Comparison of ENCODE assay signal across 8 mouse cellular contexts in genomic region chrX:77810608-77811206, GRCm38 (mm10). TPM values are rescaled to one million over a fixed set of nuclear protein-coding genes. Genes with fewer than 3 reads are reported as not detected.
A peak's percentile ranks its signal among the peaks of the same experiment; 100 is the strongest.
DNase-seq lines count a peak whose midpoint lies in the region; ATAC-seq and TF ChIP-seq lines count a peak whose summit lies in the region.

No protein-coding gene starts in this region.

- peak overlapping the region; percentile 70; the same call in 1 of the 2 replicates for H3K27ac ChIP-seq in embryonic facial prominence, embryonic 14.5 days (replicated peaks; ENCODE audit: low read depth, low read length)
- peak overlapping the region; percentile 33; the same call in 1 of the 2 replicates for H3K27ac ChIP-seq in heart, embryonic 12.5 days (ENCODE audit: poor library complexity, severe bottlenecking)
- peak overlapping the region; percentile 72 for H3K27ac ChIP-seq in kidney, embryonic 15.5 days
- peak overlapping the region; percentile 68 for H3K27ac ChIP-seq in limb, embryonic 14.5 days (replicated peaks; ENCODE audit: low read depth, low read length)
- peak overlapping the region; percentile 20; the same call in 1 of the 2 replicates for H3K27ac ChIP-seq in midbrain, embryonic 14.5 days (replicated peaks; ENCODE audit: low read depth, low read length)

- 32% methylated on average over 17 of the region's 17 CpGs for WGBS in embryonic facial prominence, embryonic 14.5 days
- 18% methylated on average over 17 of the region's 17 CpGs for WGBS in heart, embryonic 12.5 days
- 18% methylated on average over 17 of the region's 17 CpGs for WGBS in kidney, embryonic 15.5 days
- 23% methylated on average over 17 of the region's 17 CpGs for WGBS in limb, embryonic 14.5 days
- WGBS in midbrain, embryonic 14.5 days: 25% methylated on average over 17 of the region's 17 CpGs

- peak overlapping the region; percentile 52 for H3K9ac ChIP-seq in embryonic facial prominence, embryonic 14.5 days (ENCODE audit: low read depth, low read length)
- no peak overlapping the region for H3K9ac ChIP-seq in heart, embryonic 12.5 days
- H3K9ac ChIP-seq in kidney, embryonic 15.5 days: peak overlapping the region; percentile 41; the same call in 1 of the 2 replicates
- H3K9ac ChIP-seq in limb, embryonic 14.5 days (ENCODE audit: low read depth, low read length, severe bottlenecking): peak overlapping the region; percentile 46
- H3K9ac ChIP-seq in midbrain, embryonic 14.5 days (replicated peaks; ENCODE audit: low read length): no peak overlapping the region; the same call in 1 of the 2 replicates

- no peak for TF ChIP-seq POLR2A in limb, embryonic 14.5 days (IDR thresholded peaks at IDR 0.05; ENCODE audit: borderline replicate concordance, extremely low read depth, insufficient read depth, insufficient read length)

- H3K4me3 ChIP-seq in embryonic facial prominence, embryonic 14.5 days (ENCODE audit: low read depth, low read length): peak overlapping the region; percentile 41
- H3K4me3 ChIP-seq in heart, embryonic 12.5 days: peak overlapping the region; percentile 48
- H3K4me3 ChIP-seq in kidney, embryonic 15.5 days (replicated peaks): peak overlapping the region; percentile 46
- peak overlapping the region; percentile 40 for H3K4me3 ChIP-seq in limb, embryonic 14.5 days (replicated peaks; ENCODE audit: low read length)
- peak overlapping the region; percentile 34 for H3K4me3 ChIP-seq in midbrain, embryonic 14.5 days (replicated peaks; ENCODE audit: low read depth, low read length)

- no peaks in the 10 kb centered on the region for H3K27me3 ChIP-seq in embryonic facial prominence, embryonic 14.5 days (replicated peaks; ENCODE audit: control insufficient read depth, insufficient read depth, low read length)
- no peaks in the 10 kb centered on the region for H3K27me3 ChIP-seq in heart, embryonic 12.5 days (replicated peaks)
- H3K27me3 ChIP-seq in kidney, embryonic 15.5 days: no peaks in the 10 kb centered on the region
- no peaks in the 10 kb centered on the region for H3K27me3 ChIP-seq in limb, embryonic 14.5 days (ENCODE audit: control insufficient read depth, insufficient read depth, low read length)
- H3K27me3 ChIP-seq in midbrain, embryonic 14.5 days (ENCODE audit: control insufficient read depth, insufficient read depth, low read length): no peaks in the 10 kb centered on the region
- no peaks in the 10 kb centered on the region for H3K27me3 ChIP-seq in splenic B cell, adult 2 months (ENCODE audit: control insufficient read depth, insufficient read depth, low read length, poor library complexity, severe bottlenecking)

- no peaks in the 10 kb centered on the region for H3K36me3 ChIP-seq in embryonic facial prominence, embryonic 14.5 days (ENCODE audit: control insufficient read depth, insufficient read depth, low read length)
- H3K36me3 ChIP-seq in heart, embryonic 12.5 days: no peaks in the 10 kb centered on the region
- H3K36me3 ChIP-seq in kidney, embryonic 15.5 days: no peaks in the 10 kb centered on the region
- no peaks in the 10 kb centered on the region for H3K36me3 ChIP-seq in limb, embryonic 14.5 days (ENCODE audit: control insufficient read depth, insufficient read depth, low read length)
- H3K36me3 ChIP-seq in midbrain, embryonic 14.5 days (ENCODE audit: control insufficient read depth, insufficient read depth, low read length): no peaks in the 10 kb centered on the region
- no peaks in the 10 kb centered on the region for H3K36me3 ChIP-seq in splenic B cell, adult 2 months (ENCODE audit: control insufficient read depth, insufficient read depth, low read length, poor library complexity, severe bottlenecking)

- no peaks in the 10 kb centered on the region for H3K9me3 ChIP-seq in embryonic facial prominence, embryonic 14.5 days (ENCODE audit: control insufficient read depth, low read length)
- H3K9me3 ChIP-seq in heart, embryonic 12.5 days (replicated peaks): no peaks in the 10 kb centered on the region
- H3K9me3 ChIP-seq in kidney, embryonic 15.5 days (replicated peaks): no peaks in the 10 kb centered on the region
- no peaks in the 10 kb centered on the region for H3K9me3 ChIP-seq in limb, embryonic 14.5 days (ENCODE audit: control insufficient read depth, low read length)
- H3K9me3 ChIP-seq in midbrain, embryonic 14.5 days (ENCODE audit: control insufficient read depth, low read length): no peaks in the 10 kb centered on the region

- peak overlapping the region; percentile 41 for H3K4me2 ChIP-seq in embryonic facial prominence, embryonic 14.5 days (ENCODE audit: low read depth, low read length)
- peak overlapping the region; percentile 55 for H3K4me2 ChIP-seq in heart, embryonic 12.5 days
- peak overlapping the region; percentile 54 for H3K4me2 ChIP-seq in kidney, embryonic 15.5 days
- H3K4me2 ChIP-seq in limb, embryonic 14.5 days (replicated peaks; ENCODE audit: low read depth, low read length, severe bottlenecking): peak overlapping the region; percentile 41
- peak overlapping the region; percentile 46 for H3K4me2 ChIP-seq in midbrain, embryonic 14.5 days (ENCODE audit: low read length)

- ATAC-seq in embryonic facial prominence, embryonic 14.5 days (ENCODE audit: low read depth): peak; percentile 89
- ATAC-seq in heart, embryonic 12.5 days (ENCODE audit: insufficient number of reproducible peaks, low FRiP score): 0 out of 2 replicates have a peak, but pooled peaks have one; percentile 36
- peak; percentile 86 for ATAC-seq in kidney, embryonic 15.5 days (replicated peaks; ENCODE audit: low FRiP score)
- peak; percentile 72 for ATAC-seq in limb, embryonic 14.5 days (ENCODE audit: low FRiP score, low read depth)
- ATAC-seq in midbrain, embryonic 14.5 days (ENCODE audit: low FRiP score, low TSS enrichment): peak; percentile 82

- H3K4me1 ChIP-seq in embryonic facial prominence, embryonic 14.5 days (ENCODE audit: control insufficient read depth, insufficient read depth, low read length): no peaks in the 10 kb centered on the region
- H3K4me1 ChIP-seq in heart, embryonic 12.5 days (replicated peaks): no peaks in the 10 kb centered on the region
- H3K4me1 ChIP-seq in kidney, embryonic 15.5 days: no peaks in the 10 kb centered on the region
- H3K4me1 ChIP-seq in limb, embryonic 14.5 days (ENCODE audit: control insufficient read depth, insufficient read depth, low read length): no peaks in the 10 kb centered on the region
- no peaks in the 10 kb centered on the region for H3K4me1 ChIP-seq in midbrain, embryonic 14.5 days (ENCODE audit: control insufficient read depth, insufficient read depth, low read length)

- DNase-seq in B cell, adult 2 months: peak; percentile 35 to 69
- peak; percentile 34 to 60 for DNase-seq in adrenal gland, postnatal 36 days
- peak; percentile 56 for DNase-seq in embryonic facial prominence, embryonic 14.5 days (ENCODE audit: low spot score)
- DNase-seq in limb, embryonic 14.5 days (ENCODE audit: low spot score): peak; percentile 39
- DNase-seq in midbrain, embryonic 14.5 days: peak; percentile 66
- DNase-seq in splenic B cell, adult 2 months (ENCODE audit: low read depth, low spot score): peak; percentile 49

RNA-seq across cellular contexts. Expression of gene Prkx, which starts 14.6 kb away (rescaled TPM):
- 10 to 100 TPM; 15.3 to 19.0 TPM for total RNA-seq in adrenal gland, postnatal 36 days (2021)
- polyA plus RNA-seq in embryonic facial prominence, embryonic 14.5 days (2014; fragmentation: Nextera tagmentation; extraction: Ambion mirVana): 12.2 and 13.4 TPM in 2 replicates
- 11.4 and 12.7 TPM in 2 replicates for polyA plus RNA-seq in heart, embryonic 12.5 days (2016; fragmentation: Nextera tagmentation; extraction: Ambion mirVana)
- 14.8 and 15.3 TPM in 2 replicates for polyA plus RNA-seq in kidney, embryonic 15.5 days (2015; fragmentation: Nextera tagmentation; extraction: Ambion mirVana)
- 9.1 and 9.3 TPM in 2 replicates for polyA plus RNA-seq in limb, embryonic 14.5 days (2012; rRNA removed)
- polyA plus RNA-seq in limb, embryonic 14.5 days (2014; fragmentation: Nextera tagmentation; extraction: Ambion mirVana): 10.6 and 11.7 TPM in 2 replicates
- 25.9 and 31.1 TPM in 2 replicates for polyA plus RNA-seq in midbrain, embryonic 14.5 days (2014; fragmentation: Nextera tagmentation; extraction: Ambion mirVana)

RNA-seq across cellular contexts. Expression of gene Pbsn, which starts 42.7 kb away (rescaled TPM):
- total RNA-seq in adrenal gland, postnatal 36 days (2021): not detected
- not detected in 2 replicates for polyA plus RNA-seq in embryonic facial prominence, embryonic 14.5 days (2014; fragmentation: Nextera tagmentation; extraction: Ambion mirVana)
- not detected in 2 replicates for polyA plus RNA-seq in heart, embryonic 12.5 days (2016; fragmentation: Nextera tagmentation; extraction: Ambion mirVana)
- polyA plus RNA-seq in kidney, embryonic 15.5 days (2015; fragmentation: Nextera tagmentation; extraction: Ambion mirVana): not detected in 2 replicates
- polyA plus RNA-seq in limb, embryonic 14.5 days (2012; rRNA removed): not detected in 2 replicates
- not detected in 2 replicates for polyA plus RNA-seq in limb, embryonic 14.5 days (2014; fragmentation: Nextera tagmentation; extraction: Ambion mirVana)
- not detected in 2 replicates for polyA plus RNA-seq in midbrain, embryonic 14.5 days (2014; fragmentation: Nextera tagmentation; extraction: Ambion mirVana)

RNA-seq across cellular contexts. Expression of gene Gm14744, which starts 53.9 kb away (rescaled TPM):
- total RNA-seq in adrenal gland, postnatal 36 days (2021): not detected
- not detected in 2 replicates for polyA plus RNA-seq in embryonic facial prominence, embryonic 14.5 days (2014; fragmentation: Nextera tagmentation; extraction: Ambion mirVana)
- not detected in 2 replicates for polyA plus RNA-seq in heart, embryonic 12.5 days (2016; fragmentation: Nextera tagmentation; extraction: Ambion mirVana)
- not detected in 2 replicates for polyA plus RNA-seq in kidney, embryonic 15.5 days (2015; fragmentation: Nextera tagmentation; extraction: Ambion mirVana)
- not detected in 2 replicates for polyA plus RNA-seq in limb, embryonic 14.5 days (2012; rRNA removed)
- not detected in 2 replicates for polyA plus RNA-seq in limb, embryonic 14.5 days (2014; fragmentation: Nextera tagmentation; extraction: Ambion mirVana)
- polyA plus RNA-seq in midbrain, embryonic 14.5 days (2014; fragmentation: Nextera tagmentation; extraction: Ambion mirVana): not detected in 2 replicates

Comparison
In these comparisons a context has a peak if more than half of its experiments do, and no peak if none do; other contexts are left out.
1. Peak in every context shown above with its lines: DNase-seq, ATAC-seq, H3K4me3 ChIP-seq and H3K27ac ChIP-seq.
2. ATAC-seq: peak in every context shown above with its lines; median percentile 89 in embryonic facial prominence, embryonic 14.5 days; 86 in kidney, embryonic 15.5 days; 82 in midbrain, embryonic 14.5 days; 72 in limb, embryonic 14.5 days; 36 in heart, embryonic 12.5 days.
3. H3K27ac ChIP-seq: peak in every context shown above with its lines; median percentile 72 in kidney, embryonic 15.5 days; 70 in embryonic facial prominence, embryonic 14.5 days; 68 in limb, embryonic 14.5 days; 33 in heart, embryonic 12.5 days; 20 in midbrain, embryonic 14.5 days.
4. H3K9ac ChIP-seq: peak in embryonic facial prominence, embryonic 14.5 days (single experiment), kidney, embryonic 15.5 days (single experiment) and limb, embryonic 14.5 days (single experiment); none in heart, embryonic 12.5 days (single experiment) and midbrain, embryonic 14.5 days (single experiment).